Mouse (Mus musculus) heart, postnatal 0 days (tissue): ENCODE results near the gene Ly6g6e. TPM values are rescaled to one million over a fixed set of nuclear protein-coding genes. Genes with fewer than 3 reads are reported as not detected.
"Not testable (repeated sequence)": the region's sequence is repeated elsewhere in the genome, so short reads cannot be mapped to it uniquely, and the experiment has no call there.

ENCODE experiments used
- ATAC-seq: fragments of 200-750 bp; cut with Nextera tagmentation; 2 replicates; pipeline ENCODE4 v1.8.0; 2017; ENCODE audit warnings: low read depth, moderate number of reproducible peaks, moderate library complexity; ENCODE audit not compliant: insufficient read depth
- DNase-seq: peaks from one replicate; pipeline ENCODE4 v3.0.0-alpha.2; 2016; ENCODE audit warnings: low spot score
- H3K27ac ChIP-seq: fragments of 300-500 bp; sonication (generic); 2 replicates; pipeline ENCODE4 v1.5.1; 2014; ENCODE audit warnings: low read depth, mild to moderate bottlenecking
- H3K27me3 ChIP-seq: fragments of 300-500 bp; sonication (generic); 2 replicates; pipeline ENCODE4 v1.6.1; 2014; ENCODE audit warnings: low read length, mixed read lengths; ENCODE audit not compliant: control insufficient read depth, insufficient read depth
- H3K36me3 ChIP-seq: fragments of 300-500 bp; sonication (generic); replicated peaks from 2 replicates; pipeline ENCODE4 v1.6.1; 2014; ENCODE audit warnings: low read length, mixed read lengths; ENCODE audit not compliant: control insufficient read depth, insufficient read depth
- H3K4me1 ChIP-seq: fragments of 300-500 bp; sonication (generic); 2 replicates; pipeline ENCODE4 v1.6.1; 2014; ENCODE audit warnings: antibody characterized with exemption; ENCODE audit not compliant: control insufficient read depth, insufficient read depth
- H3K4me2 ChIP-seq: fragments of 300-500 bp; sonication (generic); 2 replicates; pipeline ENCODE4 v1.6.1; 2014; ENCODE audit warnings: low read depth, mild to moderate bottlenecking, low read length, moderate library complexity
- H3K4me3 ChIP-seq: fragments of 300-500 bp; sonication (generic); 2 replicates; pipeline ENCODE4 v1.5.1; 2014; ENCODE audit warnings: low read depth, low read length
- H3K9ac ChIP-seq: fragments of 300-500 bp; sonication (generic); replicated peaks from 2 replicates; pipeline ENCODE4 v1.6.1; 2014; ENCODE audit warnings: low read depth, low read length, mixed read lengths
- H3K9me3 ChIP-seq: fragments of 300-500 bp; sonication (generic); replicated peaks from 2 replicates; pipeline ENCODE4 v1.6.1; 2016; ENCODE audit warnings: low read length; ENCODE audit not compliant: control insufficient read depth
- CTCF ChIP-seq: IDR thresholded peaks from 2 replicates; pipeline ENCODE4 v1.5.1; 2016; ENCODE audit warnings: antibody characterized with exemption, control low read depth, low read depth
- EP300 ChIP-seq: IDR thresholded peaks from 2 replicates; pipeline ENCODE4 v1.6.1; 2016; ENCODE audit warnings: antibody characterized with exemption, low read depth
- WGBS: fragments of 180-500 bp; shearing (Covaris S2); extraction: QIAGEN DNeasy Blood & Tissue Kit; methylation state at CpG from one replicate; pipeline ENCODE4 v1.1.7; 2014; 5-methylcytosine and 5-hydroxymethylcytosine counted together
- polyA plus RNA-seq: library from polyadenylated mRNA; unstranded; fragments of >200 nt; fragmentation: Nextera tagmentation; extraction: Ambion mirVana; gene quantifications from 2 replicates; pipeline ENCODE4 v1.2.1, GENCODE M21; 2015
- total RNA-seq: library from RNA; depleted of rRNA; stranded (reverse); fragments of >200 nt; gene quantifications from 2 replicates; pipeline ENCODE4 v1.2.3, GENCODE M21; 2014; ENCODE audit warnings: low replicate concordance

The Ly6g6e gene
- total and polyA plus RNA-seq, 2 experiments from 2014 or later = 0.22 to 1.6 TPM

- Histone ChIP-seq H3K4me3 (no peak overlapping the region), H3K9ac (no peak overlapping the region), H3K36me3 (no peaks in the 10 kb centered on the region), H3K27ac (no peak overlapping the region), H3K27me3 (no peaks in the 10 kb centered on the region), H3K4me2 (no peak overlapping the region), H3K9me3 (no peaks in the 10 kb centered on the region), H3K4me1 (no peaks in the 10 kb centered on the region)
- TF ChIP-seq EP300 = no peak
- no peak for TF ChIP-seq CTCF
- whole genome bisulfite sequencing = 77% methylated on average over 7 of the region's 7 CpGs
- ATAC-seq (no peak), DNase-seq (no peak)
Measured at GRCm38 (mm10) chr17:35031880-35032279, 44.8 kb upstream of the Ly6g6e start.

DNA sequence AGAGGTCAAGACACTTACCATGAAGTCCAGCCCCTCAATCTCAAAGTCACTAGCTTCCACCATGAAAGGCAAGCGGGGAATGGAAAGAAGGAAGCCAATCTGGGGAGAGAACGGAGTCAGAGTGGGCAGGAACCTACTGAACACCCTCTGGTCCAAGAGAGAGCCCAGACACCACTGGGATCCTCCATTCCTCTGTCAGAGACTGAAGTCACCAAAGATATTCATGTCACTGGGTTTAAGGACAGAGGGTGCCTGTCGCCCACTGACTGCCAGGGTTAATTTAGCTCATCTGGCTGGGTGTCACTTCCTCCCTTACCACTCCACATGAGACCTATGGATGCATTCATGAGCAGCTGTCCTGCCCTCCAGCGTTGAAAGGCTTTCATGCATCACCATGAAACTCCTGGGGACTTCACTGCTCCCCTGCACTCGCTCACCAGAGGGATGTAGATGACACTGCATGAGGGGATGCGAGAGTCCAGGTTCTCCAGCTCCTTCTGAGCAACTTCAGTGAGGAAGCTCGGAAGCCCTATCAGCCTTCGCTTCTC, 44.3 kb upstream of the Ly6g6e start:
- Histone ChIP-seq H3K36me3 (no peaks in the 10 kb centered on the region), H3K27ac (no peak overlapping the region), H3K9ac (no peak overlapping the region), H3K9me3 (no peaks in the 10 kb centered on the region), H3K4me2 (no peak overlapping the region), H3K27me3 (no peaks in the 10 kb centered on the region), H3K4me1 (no peaks in the 10 kb centered on the region), H3K4me3 (no peak overlapping the region)
- ATAC-seq = no peak
- 60% methylated on average over 8 of the region's 8 CpGs for WGBS
- no peak for DNase-seq
- TF ChIP-seq CTCF = 0 out of 2 replicates have a peak, but pooled peaks have one; percentile 3
- no peak for TF ChIP-seq EP300

GRCm38 (mm10) chr17:35033703-35034102, 43.0 kb upstream of the Ly6g6e start:
- ATAC-seq = not testable (repeated sequence)

DNA sequence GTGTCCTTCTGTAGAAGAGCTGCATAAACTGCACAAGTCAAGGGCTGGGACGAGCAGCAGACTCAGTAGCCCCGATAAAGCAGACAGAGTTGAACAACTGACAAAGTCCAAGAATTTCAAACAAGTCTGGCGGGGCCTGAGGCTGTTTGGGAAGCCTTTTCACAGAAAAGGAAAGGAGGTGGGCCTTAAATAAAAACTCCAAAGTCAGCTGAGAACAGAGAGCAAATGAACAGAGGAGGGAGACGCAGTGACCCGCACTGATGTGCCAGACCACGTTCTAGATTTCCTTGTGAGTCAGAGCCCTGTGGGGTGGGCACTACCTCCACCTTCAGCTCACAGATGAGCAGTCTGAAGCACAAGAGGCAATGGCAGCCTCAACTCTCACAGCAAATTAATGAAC, 41.8 kb upstream of the Ly6g6e start:
- ATAC-seq (no peak), DNase-seq (no peak)
- H3K9ac ChIP-seq = no peak overlapping the region
- H3K9me3 ChIP-seq = no peaks in the 10 kb centered on the region
- H3K27ac ChIP-seq = no peak overlapping the region
- no peak for TF ChIP-seq EP300
- no peak for TF ChIP-seq CTCF
- H3K4me1 ChIP-seq = no peaks in the 10 kb centered on the region
- WGBS = 75% methylated on average over 6 of the region's 6 CpGs
- H3K36me3 ChIP-seq = no peaks in the 10 kb centered on the region
- H3K4me2 ChIP-seq = no peak overlapping the region
- H3K4me3 ChIP-seq = no peak overlapping the region
- H3K27me3 ChIP-seq = no peaks in the 10 kb centered on the region

More at GRCm38 (mm10) chr17:35033703-35034102, 43.0 kb upstream of the Ly6g6e start:
- not testable (repeated sequence) for H3K4me3 ChIP-seq, H3K27me3 ChIP-seq, DNase-seq, H3K4me2 ChIP-seq, H3K27ac ChIP-seq, H3K9ac ChIP-seq, H3K36me3 ChIP-seq, H3K4me1 ChIP-seq, H3K9me3 ChIP-seq
- 67% methylated on average over 1 of the region's 1 CpGs for WGBS

GRCm38 (mm10) chr17:35039121-35039873, 37.4 kb upstream of the Ly6g6e start:
- 77% methylated on average over 11 of the region's 11 CpGs for WGBS
- TF ChIP-seq EP300 = no peak
- no peak for TF ChIP-seq CTCF
- H3K36me3 ChIP-seq = no peaks in the 10 kb centered on the region
- no peak for ATAC-seq
- no peaks in the 10 kb centered on the region for H3K27me3 ChIP-seq
- H3K4me1 ChIP-seq = peaks cover 1% of the 10 kb centered on the region
- no peaks in the 10 kb centered on the region for H3K9me3 ChIP-seq
- DNase-seq = no peak
- H3K9ac ChIP-seq = no peak overlapping the region
- H3K4me3 ChIP-seq = no peak overlapping the region
- H3K27ac ChIP-seq = no peak overlapping the region
- no peak overlapping the region for H3K4me2 ChIP-seq

- no peaks in the 10 kb centered on the region for H3K9me3 ChIP-seq
- DNase-seq (no peak), ATAC-seq (no peak)
- no peak overlapping the region for H3K4me3 ChIP-seq
- H3K4me1 ChIP-seq = peaks cover 27% of the 10 kb centered on the region
- H3K36me3 ChIP-seq = no peaks in the 10 kb centered on the region
- H3K27me3 ChIP-seq = no peaks in the 10 kb centered on the region
- no peak overlapping the region for H3K9ac ChIP-seq
- H3K27ac ChIP-seq = peak overlapping the region; percentile 93
- TF ChIP-seq CTCF (no peak), EP300 (no peak)
- 66% methylated on average over 4 of the region's 4 CpGs for WGBS
- H3K4me2 ChIP-seq = no peak overlapping the region
Measured at GRCm38 (mm10) chr17:35043794-35044193, 32.9 kb upstream of the Ly6g6e start.
